Mouse (Mus musculus): ENCODE data around the gene Idh3g. TPM values are rescaled to one million over a fixed set of nuclear protein-coding genes. Genes with fewer than 3 reads are reported as not detected.
A peak's percentile ranks its signal among the peaks of the same experiment; 100 is the strongest.

Idh3g gene
- total and polyA plus RNA-seq, 3 experiments, result 248 to 296 TPM; not detected in 1

DNA sequence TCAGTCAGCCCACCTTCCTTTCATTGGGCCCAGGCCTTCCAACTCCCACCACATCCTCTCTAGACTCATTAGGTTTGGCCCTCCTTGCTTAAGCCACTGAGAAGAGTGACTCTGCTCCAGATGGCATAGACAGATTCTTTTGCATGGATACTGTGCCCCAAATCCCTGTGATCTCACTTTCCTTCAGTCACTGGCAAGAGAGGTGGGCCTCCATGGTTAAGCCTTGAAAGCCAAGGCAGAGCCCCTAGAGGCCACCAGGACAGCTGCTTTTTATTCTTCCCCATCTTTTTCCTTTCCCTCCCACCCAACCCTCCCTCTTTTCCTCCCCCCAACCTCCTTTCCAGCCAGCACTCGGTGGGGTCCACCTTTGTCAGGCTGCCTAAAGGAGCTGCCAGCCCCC lies 6.8 kb upstream of the Idh3g start:
- Histone ChIP-seq H3K27ac (ENCODE audit: control insufficient read depth, low read depth, low read length) (no peak overlapping the region), H3K36me3 (ENCODE audit: control insufficient read depth in 1 of 2, insufficient read depth in 2 of 2, low read length in 2 of 2) (peaks cover 6 to 12% of the 10 kb centered on the region in 2 experiments; a peak in 3 of 4 replicates), H3K27me3 (ENCODE audit: control insufficient read depth in 1 of 2, insufficient read depth in 2 of 2, low read length in 2 of 2) (no peaks in the 10 kb centered on the region), H3K79me2 (ENCODE audit: control insufficient read depth, insufficient read depth, low read length, poor library complexity) (peaks cover 9% of the 10 kb centered on the region; the same call in 1 of the 2 replicates), H3K9ac (ENCODE audit: control insufficient read depth, low read depth, low read length, poor library complexity, severe bottlenecking) (no peak overlapping the region), H3K9me3 (replicated peaks; ENCODE audit: insufficient read depth, low read length) (no peaks in the 10 kb centered on the region), H3K4me1 (ENCODE audit: control insufficient read depth in 1 of 2, insufficient read depth in 2 of 2, low read length in 2 of 2) (peaks cover 0 to 5% of the 10 kb centered on the region in 2 experiments; a peak in 2 of 4 replicates), H3K4me3 (ENCODE audit: control insufficient read depth in 1 of 2, insufficient read depth in 1 of 2, low read depth in 2 of 2, low read length in 2 of 2) (no peak overlapping the region)
- TF ChIP-seq UBTF (IDR thresholded peaks at IDR 0.05; ENCODE audit: borderline replicate concordance, insufficient read depth, low read depth, low read length) (no peak), POLR2AphosphoS2 (IDR thresholded peaks at IDR 0.05; ENCODE audit: low read length) (peak; percentile 65; the same call in 1 of the 2 replicates)
- no peak for DNase-seq (ENCODE audit: low read depth, low spot score)

DNA sequence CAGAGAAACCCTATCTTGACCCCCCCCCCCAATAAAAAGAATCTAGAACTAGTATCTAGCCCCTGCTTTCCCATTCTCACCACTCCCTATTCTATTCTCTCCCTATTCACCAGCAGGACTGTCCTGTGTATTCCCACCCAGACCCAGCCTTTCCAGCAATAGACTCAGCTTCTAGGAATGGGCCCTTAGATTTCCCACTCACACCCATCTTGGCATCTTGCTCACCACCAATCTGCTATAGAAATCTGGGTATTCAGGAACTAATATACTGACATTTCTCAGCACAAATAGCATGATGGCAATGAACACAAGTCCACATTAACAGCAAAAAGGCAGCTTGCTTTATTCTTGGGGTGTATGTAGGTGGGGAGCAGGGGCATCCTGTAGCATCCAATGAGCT lies 6.3 kb upstream of the Idh3g start:
- Histone ChIP-seq H3K4me1 (ENCODE audit: control insufficient read depth in 1 of 2, insufficient read depth in 2 of 2, low read length in 2 of 2) (peaks cover 0 to 8% of the 10 kb centered on the region in 2 experiments; a peak in 2 of 4 replicates), H3K79me2 (ENCODE audit: control insufficient read depth, insufficient read depth, low read length, poor library complexity) (peaks cover 13% of the 10 kb centered on the region), H3K27ac (ENCODE audit: control insufficient read depth, low read depth, low read length) (no peak overlapping the region), H3K9ac (ENCODE audit: control insufficient read depth, low read depth, low read length, poor library complexity, severe bottlenecking) (no peak overlapping the region), H3K9me3 (replicated peaks; ENCODE audit: insufficient read depth, low read length) (no peaks in the 10 kb centered on the region), H3K4me3 (ENCODE audit: control insufficient read depth in 1 of 2, insufficient read depth in 1 of 2, low read depth in 2 of 2, low read length in 2 of 2) (no peak overlapping the region), H3K27me3 (ENCODE audit: control insufficient read depth in 1 of 2, insufficient read depth in 2 of 2, low read length in 2 of 2) (no peaks in the 10 kb centered on the region), H3K36me3 (ENCODE audit: control insufficient read depth in 1 of 2, insufficient read depth in 2 of 2, low read length in 2 of 2) (peaks cover 6 to 14% of the 10 kb centered on the region in 2 experiments; a peak in 3 of 4 replicates)
- TF ChIP-seq TAL1 (IDR thresholded peaks at IDR 0.05; ENCODE audit: low read length), result no peak
- TF ChIP-seq POLR2AphosphoS2 (IDR thresholded peaks at IDR 0.05; ENCODE audit: low read length), result peak; percentile 55; the same call in 1 of the 2 replicates
- no peak for DNase-seq (ENCODE audit: low read depth, low spot score)

DNA sequence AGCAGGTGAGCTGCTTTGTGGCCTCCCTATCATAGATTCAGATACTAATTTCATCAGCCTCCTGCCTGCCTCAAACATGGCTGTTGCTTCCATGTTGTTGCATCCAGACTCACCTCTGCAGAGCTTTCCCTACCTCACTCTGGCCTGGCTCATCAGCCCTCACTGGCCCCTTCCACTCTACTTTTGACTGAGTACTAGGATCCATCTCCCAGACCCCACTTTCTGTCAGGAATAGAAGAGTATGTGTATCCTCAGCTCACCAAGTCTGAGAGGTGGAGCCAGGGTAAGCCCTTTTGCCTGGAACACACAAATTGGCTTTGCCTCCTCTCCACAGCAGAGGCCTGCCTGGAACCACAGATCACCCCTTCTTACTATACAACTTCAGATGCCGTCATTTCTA lies 1.8 kb upstream of the Idh3g start:
- no peak for DNase-seq (ENCODE audit: low read depth, low spot score)
- H3K9ac ChIP-seq (ENCODE audit: control insufficient read depth, low read depth, low read length, poor library complexity, severe bottlenecking), result peak overlapping the region; percentile 93
- peak overlapping the region; percentile 68 to 88 for H3K4me3 ChIP-seq (ENCODE audit: control insufficient read depth in 1 of 2, insufficient read depth in 1 of 2, low read depth in 2 of 2, low read length in 2 of 2)
- TF ChIP-seq JUND (IDR thresholded peaks at IDR 0.05; ENCODE audit: low read depth, low read length), result no peak
- TF ChIP-seq SIN3A (IDR thresholded peaks at IDR 0.05; ENCODE audit: low read length), result no peak
- TF ChIP-seq POLR2AphosphoS2 (IDR thresholded peaks at IDR 0.05; ENCODE audit: low read length), result no peak
- no peak for TF ChIP-seq BHLHE40 (IDR thresholded peaks at IDR 0.05; ENCODE audit: borderline replicate concordance, low read depth, low read length)
- TF ChIP-seq GATA1 (IDR thresholded peaks at IDR 0.05; ENCODE audit: low read depth, low read length), result no peak
- TF ChIP-seq NRF1 (IDR thresholded peaks at IDR 0.05; ENCODE audit: insufficient read depth, low read depth, low read length, poor library complexity, severe bottlenecking), result no peak
- no peak for TF ChIP-seq ELF1 (IDR thresholded peaks at IDR 0.05; ENCODE audit: low read depth, low read length)
- TF ChIP-seq MAZ (IDR thresholded peaks at IDR 0.05; ENCODE audit: low read depth, low read length), result no peak
- TF ChIP-seq RAD21 (IDR thresholded peaks at IDR 0.05; ENCODE audit: low read depth, low read length), result no peak
- no peak for TF ChIP-seq KAT2A (conservative IDR thresholded peaks at IDR 0.05; ENCODE audit: low read depth, low read length)
- no peak for TF ChIP-seq TBP (IDR thresholded peaks at IDR 0.05; ENCODE audit: low read depth, low read length)
- no peak for TF ChIP-seq RCOR1 (IDR thresholded peaks at IDR 0.05; ENCODE audit: low read depth, low read length)
- no peak for TF ChIP-seq UBTF (IDR thresholded peaks at IDR 0.05; ENCODE audit: borderline replicate concordance, insufficient read depth, low read depth, low read length)
- no peak for TF ChIP-seq MAX (IDR thresholded peaks at IDR 0.05; ENCODE audit: low read length)
- TF ChIP-seq TCF12 (IDR thresholded peaks at IDR 0.05; ENCODE audit: low read depth, low read length), result no peak
- TF ChIP-seq GABPA (IDR thresholded peaks at IDR 0.05; ENCODE audit: low read depth, low read length), result no peak
- peaks cover 6 to 20% of the 10 kb centered on the region in 2 experiments; a peak in 3 of 4 replicates for H3K36me3 ChIP-seq (ENCODE audit: control insufficient read depth in 1 of 2, insufficient read depth in 2 of 2, low read length in 2 of 2)
- no peak overlapping the region for H3K27ac ChIP-seq (ENCODE audit: control insufficient read depth, low read depth, low read length)
- H3K79me2 ChIP-seq (ENCODE audit: control insufficient read depth, insufficient read depth, low read length, poor library complexity), result peaks cover 54% of the 10 kb centered on the region
- no peaks in the 10 kb centered on the region for H3K27me3 ChIP-seq (ENCODE audit: control insufficient read depth in 1 of 2, insufficient read depth in 2 of 2, low read length in 2 of 2)
- no peaks in the 10 kb centered on the region for H3K9me3 ChIP-seq (replicated peaks; ENCODE audit: insufficient read depth, low read length)
- H3K4me1 ChIP-seq (ENCODE audit: control insufficient read depth in 1 of 2, insufficient read depth in 2 of 2, low read length in 2 of 2), result peaks cover 0 to 18% of the 10 kb centered on the region in 2 experiments; a peak in 3 of 4 replicates
